Mouse (Mus musculus): ENCODE data around the gene Tlx2.

Tlx2 gene

DNA sequence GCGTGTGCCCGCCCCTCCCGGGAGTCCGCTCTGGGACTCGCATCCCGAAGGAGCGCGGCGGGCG, at the start of gene Tlx2:
Tlx2 (minus strand) TSS at position 47 of the 64 bp plus-strand sequence.
- DNase-seq (ENCODE audit: low read depth, low spot score) = no peak

DNA sequence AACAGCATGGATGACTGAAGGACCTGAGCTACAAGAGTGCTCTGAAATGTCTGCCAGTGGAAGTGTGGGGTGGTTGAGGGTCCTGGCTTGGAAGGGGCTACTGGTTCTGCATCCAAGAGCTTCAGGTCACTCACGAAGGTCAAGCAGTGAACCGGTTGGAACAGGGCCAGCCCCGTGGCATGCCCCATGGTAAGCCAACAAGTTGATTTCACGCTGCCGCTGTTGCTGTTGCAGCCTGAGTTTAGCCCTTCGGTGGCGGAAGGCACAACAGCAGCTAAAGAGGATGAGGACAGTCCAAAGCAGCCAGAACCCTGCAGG, 49.6 kb upstream of the Tlx2 start:
- DNase-seq (ENCODE audit: low read depth, low spot score) = no peak

DNA sequence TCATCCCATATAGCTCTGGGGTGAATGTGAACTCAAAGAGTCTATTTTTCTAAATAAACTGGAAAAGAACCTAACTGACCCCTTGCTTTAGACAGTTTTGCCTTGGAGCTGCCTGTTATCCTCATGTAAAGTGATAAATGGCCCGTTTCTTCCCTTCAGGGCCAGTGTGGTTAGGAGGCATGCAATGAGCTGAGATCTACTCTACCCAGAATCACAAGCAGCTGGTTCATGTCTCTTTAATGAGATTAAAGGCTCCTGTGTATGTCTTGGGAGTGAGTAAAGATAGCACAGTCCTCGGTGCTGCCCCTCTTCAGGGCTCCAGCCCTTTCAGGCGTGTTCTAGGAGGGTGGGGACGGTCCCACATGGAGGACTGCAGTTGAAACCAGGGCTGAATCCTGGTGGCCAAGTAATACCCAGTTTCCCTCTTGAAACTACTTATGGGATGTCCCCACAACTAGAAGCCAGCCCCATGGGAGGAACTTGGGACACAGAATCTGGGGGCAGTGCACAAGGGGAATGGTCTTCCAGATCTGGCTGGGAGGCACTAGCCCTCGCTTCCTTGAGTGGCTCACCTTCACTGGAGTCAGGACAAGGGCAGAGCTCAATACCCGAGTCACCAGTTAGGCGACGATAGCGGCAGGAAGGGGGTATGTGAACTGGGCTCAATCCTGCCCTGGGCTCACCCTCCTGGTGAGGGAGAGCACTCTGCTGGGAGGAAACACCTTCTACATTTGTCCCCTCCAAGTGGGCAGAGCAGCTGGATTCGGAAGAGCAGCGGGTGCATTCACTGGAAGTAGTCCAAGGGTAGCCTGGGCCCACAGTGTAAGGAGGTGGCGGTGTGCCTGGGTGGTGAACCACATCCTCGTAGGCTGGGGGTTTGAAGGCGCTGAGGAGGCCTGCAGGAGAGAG, 49.0 kb upstream of the Tlx2 start:
- DNase-seq (ENCODE audit: low read depth, low spot score) = no peak

DNA sequence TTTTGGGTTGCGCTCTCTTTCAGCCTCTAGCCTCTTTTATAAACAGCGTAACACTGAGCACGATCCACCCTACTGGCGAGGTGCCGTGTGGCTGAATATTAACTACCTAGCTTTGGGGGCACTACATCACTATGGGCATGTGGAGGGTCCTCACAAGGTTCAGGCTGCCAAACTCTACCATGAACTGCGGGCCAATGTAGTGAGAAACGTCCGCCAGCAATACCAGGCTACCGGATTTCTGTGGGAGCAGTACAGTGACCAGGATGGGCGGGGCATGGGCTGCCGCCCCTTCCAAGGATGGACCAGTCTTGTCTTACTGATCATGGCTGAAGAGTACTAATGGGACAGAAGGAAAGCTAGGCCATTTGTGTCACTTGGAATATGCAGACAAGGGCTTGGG, 48.3 kb upstream of the Tlx2 start:
- no peak for DNase-seq (ENCODE audit: low read depth, low spot score)

DNA sequence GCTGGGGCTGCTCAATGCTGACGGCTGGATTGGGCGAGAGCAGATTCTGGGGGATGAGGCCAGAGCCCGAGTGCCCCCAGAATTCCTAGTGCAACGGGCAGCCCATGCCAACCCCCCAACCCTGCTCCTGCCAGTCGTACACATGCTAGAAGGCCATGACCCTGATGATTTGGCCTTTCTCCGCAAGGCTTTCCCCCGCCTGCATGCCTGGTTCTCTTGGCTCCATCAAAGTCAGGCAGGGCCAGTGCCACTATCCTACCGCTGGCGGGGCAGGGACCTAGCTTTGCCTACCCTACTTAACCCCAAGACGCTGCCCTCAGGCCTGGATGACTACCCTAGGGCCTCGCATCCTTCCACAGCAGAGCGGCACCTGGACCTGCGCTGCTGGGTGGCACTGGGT, 47.5 kb upstream of the Tlx2 start:
- no peak for DNase-seq (ENCODE audit: low read depth, low spot score)

DNA sequence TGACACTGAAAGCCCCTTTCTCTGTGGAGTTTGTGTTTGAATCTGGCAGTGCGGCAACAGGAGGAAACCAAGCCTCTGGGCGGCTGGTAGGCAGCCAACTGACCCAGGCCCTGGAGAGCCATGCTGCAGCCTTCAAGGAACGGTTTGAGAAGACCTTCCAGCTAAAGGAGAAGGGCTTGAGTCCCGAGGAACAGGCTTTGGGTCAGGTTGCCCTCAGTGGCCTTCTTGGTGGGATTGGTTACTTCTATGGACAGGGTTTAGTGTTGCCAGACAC, 47.0 kb upstream of the Tlx2 start:
- DNase-seq (ENCODE audit: low read depth, low spot score) = no peak

DNA sequence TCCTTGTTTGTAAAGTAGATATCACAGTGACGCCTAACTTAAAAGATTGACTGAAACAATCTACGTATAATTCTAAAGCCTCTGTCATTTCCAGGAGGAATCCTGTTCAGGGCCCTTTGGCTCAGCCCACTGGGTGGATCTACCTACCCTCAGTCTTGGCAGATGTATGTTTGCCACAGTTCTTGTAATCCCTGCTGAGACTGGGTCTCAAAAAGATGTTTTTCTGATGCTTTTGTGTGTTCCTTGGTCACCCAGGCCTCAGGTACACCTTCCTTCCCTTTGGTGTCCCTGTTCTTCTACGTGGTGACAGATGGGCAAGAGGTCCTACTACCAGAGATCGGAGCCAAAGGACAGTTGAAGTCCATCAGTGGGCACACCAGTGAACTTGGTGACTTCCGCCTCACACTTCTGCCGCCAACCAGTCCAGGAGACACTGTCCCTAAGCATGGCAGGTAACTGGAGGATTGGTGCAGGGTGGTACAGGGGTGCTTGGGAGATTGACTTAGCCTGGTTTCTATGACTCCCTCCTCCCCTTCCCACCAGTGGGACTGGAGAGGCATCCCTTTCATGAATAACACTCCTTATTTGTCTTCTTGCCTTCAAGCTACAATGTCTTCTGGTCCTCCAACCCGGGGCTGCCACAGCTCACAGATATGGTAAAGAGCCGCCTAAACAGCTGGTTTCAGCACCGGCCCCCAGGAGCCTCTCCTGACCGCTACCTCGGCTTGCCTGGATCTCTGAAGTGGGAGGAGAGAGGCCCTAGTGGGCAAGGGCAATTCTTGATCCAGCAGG, 46.5 kb upstream of the Tlx2 start:
- DNase-seq (ENCODE audit: low read depth, low spot score) = no peak

DNA sequence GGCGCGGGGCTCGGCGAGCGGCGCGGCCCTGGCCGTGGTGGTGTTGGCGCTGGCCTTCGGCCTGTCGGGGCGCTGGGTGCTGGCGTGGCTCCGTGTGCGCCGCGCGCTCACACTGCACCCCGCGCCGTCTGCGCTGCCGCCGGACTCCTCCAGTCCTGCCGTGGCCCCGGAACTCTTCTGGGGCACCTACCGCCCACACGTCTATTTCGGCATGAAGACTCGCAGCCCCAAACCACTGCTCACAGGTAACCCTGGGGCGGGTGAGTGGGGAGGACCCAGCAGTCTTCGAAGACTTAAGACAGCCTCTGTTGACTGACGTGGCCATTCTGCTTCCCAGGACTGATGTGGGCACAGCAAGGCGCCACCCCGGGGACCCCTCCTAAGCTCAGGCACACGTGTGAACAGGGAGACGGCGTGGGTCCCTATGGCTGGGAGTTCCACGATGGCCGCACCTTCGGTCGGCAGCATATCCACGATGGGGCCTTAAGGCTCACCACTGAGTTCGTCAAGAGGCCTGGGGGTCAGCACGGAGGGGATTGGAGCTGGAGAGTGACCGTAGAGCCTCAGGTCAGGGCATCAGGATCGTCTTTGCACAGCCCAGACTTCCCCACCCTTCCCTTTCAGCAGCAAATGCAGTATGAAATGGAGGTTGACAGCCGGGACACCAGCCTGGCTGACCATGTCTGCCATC, 45.7 kb upstream of the Tlx2 start:
- no peak for DNase-seq (ENCODE audit: low read depth, low spot score)

DNA sequence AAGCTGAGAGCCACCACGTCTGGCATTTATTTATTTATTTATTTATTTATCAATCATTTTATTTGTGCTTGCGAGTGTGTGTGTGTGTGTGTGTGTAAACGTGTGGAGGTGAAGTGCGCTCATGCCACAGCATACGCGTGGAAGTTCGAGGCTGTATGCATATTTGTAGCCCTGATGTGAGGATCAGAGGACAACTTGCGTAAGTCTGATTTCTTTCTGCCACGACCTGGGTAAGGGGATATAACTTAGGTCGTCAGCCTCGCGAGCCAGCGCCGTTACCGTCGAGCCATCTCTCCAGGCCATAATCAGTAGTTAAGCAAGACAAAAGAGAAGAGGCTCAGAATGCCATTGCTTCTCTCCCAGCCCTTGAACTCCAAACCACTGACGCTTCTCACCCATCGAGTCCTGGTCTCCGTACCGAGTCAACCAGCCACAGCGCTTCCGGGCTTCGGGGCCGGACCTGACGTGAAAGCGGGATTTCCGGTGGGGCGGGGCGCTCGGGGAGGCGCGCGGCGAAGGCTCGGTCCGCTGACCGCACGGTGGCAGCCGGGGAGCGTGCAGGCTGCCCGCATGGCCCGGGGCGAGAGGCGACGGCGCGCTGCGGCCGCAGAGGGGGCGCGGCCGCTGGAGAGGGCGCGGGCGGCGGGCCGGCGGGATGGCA, 45.0 kb upstream of the Tlx2 start, which contains the start of gene Mogs:
Mogs (plus strand) TSS at position 486 of the 661 bp plus-strand sequence.
- peak; percentile 91 for DNase-seq (ENCODE audit: low read depth, low spot score)

DNA sequence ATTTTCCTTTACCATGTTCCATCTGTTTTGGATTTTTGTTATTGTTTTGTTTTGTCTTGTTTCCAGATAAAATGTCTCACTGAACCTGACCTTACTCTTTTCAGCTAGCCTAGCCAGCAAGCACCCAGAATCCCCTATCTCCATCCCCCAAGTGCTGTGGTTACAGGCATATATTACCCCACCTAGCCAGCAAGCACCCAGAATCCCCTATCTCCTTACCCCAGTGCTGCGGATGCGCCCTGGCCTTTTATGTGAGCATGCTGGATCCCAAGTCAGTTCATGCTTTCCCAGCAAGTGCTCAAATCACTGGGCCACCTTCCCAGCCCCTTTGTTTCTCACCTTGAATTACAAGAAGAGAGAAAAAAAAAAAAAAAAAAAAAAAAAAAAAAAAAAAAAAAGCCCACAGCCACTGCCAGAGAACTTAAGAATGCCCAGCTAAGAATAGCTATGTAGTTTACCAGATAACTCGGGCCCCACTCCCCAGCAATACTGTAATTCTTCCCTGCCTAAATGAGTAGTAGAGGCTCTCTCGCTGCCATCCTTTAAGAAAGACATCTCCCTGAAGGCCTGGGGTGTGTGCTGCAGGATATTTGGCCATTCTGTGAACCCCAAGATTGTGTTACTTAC, 41.5 kb upstream of the Tlx2 start:
- DNase-seq (ENCODE audit: low read depth, low spot score) = no peak

DNA sequence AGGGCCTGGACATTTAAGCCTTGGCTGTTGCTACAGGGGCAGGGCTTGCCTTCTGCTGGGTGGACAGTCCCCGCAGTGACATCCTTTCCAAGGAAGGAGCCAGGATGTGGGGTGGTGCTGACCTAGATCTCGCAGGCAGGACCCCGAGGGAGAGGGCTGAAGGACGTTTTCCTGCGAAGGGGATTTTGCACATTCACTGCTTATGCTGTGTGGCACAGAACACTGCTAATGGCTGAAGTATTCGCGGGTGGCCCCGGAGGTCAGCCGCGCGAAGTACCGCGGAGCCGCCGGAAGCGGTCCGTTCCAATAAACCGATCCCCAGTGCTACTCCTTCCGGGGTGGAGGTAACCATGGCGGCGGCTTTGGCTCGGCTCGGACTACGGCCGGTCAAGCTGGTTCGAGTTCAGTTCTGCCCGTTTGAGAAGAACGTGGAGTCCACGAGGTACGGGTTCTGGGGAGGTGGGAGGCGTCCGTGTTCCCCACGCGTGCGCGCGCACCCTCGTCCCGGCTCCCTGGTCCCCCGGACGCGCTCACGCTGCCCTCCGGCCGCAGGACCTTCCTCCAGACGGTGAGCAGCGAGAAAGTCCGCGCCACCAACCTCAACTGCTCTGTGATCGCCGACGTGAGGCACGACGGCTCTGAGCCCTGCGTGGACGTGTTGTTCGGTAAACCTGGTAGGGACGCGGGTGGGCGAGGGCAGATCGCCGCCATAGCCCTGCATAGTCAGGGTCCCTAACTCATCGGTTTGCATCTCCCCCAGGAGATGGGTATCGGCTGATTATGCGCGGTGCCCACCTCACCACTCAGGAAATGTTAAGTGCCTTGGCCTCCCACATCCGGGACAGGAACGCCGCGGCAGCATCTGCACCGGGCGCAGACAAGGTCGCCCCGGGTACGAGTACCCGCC, 38.9 kb upstream of the Tlx2 start, which contains the start of gene Mrpl53:
Mrpl53 (plus strand) TSS at position 279 of the 907 bp plus-strand sequence.
- peak; percentile 72 for DNase-seq (ENCODE audit: low read depth, low spot score)

DNA sequence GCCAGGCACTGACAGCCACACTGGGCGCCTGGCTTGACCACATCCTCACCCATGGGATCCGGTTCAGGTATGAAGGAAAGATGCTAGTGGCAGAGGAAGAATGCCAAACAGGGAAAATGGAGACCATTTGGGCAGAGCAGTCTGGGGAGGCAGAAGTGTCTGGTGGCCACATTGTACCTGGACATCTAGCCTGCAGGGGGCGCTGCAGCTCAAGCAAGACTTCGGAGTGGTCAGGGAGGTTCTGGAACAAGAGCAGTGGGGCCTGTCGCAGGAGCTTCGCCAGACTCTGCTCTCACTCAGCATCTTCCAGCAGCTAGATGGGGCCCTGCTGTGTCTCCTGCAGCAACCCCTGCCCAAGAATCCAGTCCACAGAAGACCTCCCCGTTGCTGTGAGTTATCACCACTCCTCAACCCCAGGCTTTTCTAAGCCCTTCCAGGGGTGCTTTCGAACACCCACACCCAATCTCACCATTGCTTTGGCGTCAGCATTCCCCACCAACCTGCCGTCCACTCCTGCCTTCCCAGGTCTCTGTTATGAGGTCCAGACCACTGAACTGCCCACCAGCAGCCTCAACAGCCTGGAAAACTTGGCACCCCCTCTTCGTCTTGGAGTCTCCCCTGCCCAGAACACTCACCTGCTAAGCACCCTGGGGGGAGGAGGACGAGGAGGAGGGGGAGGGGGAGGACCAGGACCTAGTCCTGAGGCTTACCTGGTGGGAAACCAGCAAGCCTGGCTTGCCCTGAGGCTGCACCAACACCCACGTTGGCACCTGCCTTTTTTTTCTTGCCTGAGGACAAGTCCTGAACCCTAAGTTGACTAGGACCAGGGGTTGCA, 37.7 kb upstream of the Tlx2 start:
- DNase-seq (ENCODE audit: low read depth, low spot score) = peak; percentile 86

DNA sequence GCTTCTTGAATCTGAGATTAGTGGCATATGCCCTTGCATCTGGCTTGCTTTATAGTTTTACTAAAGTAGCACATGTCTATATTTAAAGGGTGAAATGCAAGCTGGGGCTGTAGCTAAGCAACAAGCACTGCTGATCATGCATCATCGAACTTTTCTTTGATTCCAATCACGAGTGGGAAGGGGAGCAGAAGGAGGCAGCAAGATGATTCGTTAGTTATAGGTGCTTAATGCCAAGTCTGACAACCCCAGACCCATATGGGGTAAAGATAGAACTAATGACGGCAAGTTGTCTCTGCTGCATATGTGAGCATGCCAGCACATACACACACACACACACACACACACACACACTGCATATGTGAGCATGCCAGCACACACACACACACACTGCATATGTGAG, 34.1 kb upstream of the Tlx2 start:
- DNase-seq (ENCODE audit: low read depth, low spot score) = no peak

DNA sequence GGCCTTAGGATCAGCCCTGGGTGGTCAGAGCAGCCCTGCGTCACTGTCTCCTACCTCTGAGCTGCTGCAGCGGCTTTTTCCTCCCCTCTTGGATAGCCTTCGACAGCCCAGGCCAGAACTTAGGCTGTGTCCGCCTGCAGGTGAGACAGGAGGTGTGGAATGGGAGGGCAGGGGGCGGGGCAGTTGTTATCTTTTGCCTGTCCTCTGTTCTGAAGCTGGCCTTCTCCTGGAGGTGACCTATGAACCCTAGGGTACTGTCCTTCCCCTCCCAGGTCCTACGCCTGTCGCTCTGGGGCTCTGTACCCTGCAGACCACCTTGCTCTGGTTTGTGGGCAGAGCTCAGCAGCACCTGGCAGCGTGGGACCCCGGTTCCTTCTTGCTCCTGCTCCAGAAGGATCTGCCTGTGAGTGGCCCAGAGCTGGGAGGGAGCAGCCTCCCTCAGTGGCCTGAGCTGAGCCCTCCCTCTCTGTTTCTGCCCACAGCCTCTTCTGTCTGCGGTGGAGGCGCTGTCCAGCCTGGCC, 33.1 kb upstream of the Tlx2 start:
- DNase-seq (ENCODE audit: low read depth, low spot score) = no peak

DNA sequence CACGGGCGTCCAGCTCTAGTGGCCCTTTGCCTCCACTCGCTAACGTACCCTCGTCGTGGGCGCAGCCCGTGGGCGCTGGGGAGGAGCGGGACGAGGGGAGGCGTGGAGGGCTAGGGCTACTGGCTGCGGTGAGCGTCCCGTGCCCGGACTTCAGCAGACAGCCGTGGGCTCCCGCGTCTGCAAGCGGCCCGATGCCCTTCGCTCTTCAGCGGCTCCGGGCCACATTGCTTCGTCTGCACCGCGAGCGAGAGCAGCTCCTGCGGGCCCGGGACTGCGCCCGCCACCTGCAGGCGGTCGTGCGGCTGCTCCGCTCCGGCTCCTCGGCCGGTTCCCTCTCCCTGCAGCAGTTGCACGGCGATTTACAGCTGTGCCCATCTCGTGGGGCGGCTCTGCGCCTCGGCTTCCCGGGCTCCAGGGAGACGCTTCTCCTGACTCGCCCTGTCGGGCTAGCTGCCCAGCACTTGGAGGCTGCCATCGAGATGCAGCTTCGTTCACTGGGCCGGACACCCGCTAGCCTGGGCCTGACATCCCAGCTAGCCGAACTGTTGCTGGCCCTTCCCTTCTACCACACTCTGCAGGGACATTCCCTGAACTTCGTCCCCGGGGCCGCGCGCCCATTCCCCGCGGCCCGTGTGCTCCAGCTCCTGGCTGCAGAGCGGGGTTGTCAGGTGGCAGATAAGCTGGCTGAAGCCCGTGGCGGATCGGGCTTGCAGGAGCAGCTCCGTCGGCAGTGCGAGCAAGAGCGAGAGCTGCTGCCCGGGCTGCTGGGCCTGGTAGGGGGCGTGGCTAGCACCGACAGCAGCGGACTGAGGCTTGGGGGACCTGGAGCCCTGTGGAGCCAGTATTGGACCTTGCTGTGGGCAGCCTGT, 31.8 kb upstream of the Tlx2 start:
- peak; percentile 72 for DNase-seq (ENCODE audit: low read depth, low spot score)

DNA sequence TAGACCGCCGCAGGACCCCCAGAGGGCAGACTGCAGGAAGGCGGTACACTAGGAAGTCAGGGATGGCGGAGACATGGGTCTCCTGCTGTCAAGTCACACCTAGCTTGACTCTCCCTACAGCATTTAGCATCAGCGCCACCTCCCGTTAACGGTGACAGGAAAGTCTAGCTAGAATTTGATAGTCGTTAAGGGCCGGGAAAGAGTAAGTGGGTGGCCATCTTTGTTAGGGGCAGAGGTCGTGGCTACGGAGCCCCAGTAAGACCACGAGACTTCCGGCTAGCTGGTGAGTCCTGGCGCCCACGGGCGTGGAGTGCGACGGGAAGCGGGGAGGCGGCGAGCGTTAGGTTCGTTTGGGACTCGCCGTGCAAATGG, 31.2 kb upstream of the Tlx2 start, which contains the start of the genes Ccdc142 and Gm42688:
Ccdc142 (plus strand) TSS at position 286 of the 372 bp plus-strand sequence.
Gm42688 (plus strand) TSS at position 302 of the 372 bp plus-strand sequence.
- DNase-seq (ENCODE audit: low read depth, low spot score) = peak; percentile 73

DNA sequence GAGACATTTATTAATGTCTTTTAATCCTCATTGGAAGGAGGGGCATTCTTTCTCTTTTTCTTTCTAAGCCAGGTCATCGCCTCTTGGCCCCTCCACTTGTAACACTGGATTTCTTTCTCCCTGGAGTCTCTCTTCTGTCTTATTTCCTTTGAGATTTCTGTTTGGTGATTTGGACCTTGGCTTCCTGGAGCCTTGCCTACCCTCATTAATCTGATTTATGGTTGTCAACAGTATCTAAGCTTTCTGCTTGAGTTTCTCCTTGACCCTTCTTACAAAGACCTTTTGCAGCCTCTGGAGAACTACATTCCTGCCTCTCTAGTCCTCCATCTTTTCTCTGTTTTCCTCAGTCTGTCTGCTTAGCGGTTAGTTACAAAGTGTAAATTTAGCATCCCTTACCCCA, 28.3 kb upstream of the Tlx2 start:
- no peak for DNase-seq (ENCODE audit: low read depth, low spot score)

DNA sequence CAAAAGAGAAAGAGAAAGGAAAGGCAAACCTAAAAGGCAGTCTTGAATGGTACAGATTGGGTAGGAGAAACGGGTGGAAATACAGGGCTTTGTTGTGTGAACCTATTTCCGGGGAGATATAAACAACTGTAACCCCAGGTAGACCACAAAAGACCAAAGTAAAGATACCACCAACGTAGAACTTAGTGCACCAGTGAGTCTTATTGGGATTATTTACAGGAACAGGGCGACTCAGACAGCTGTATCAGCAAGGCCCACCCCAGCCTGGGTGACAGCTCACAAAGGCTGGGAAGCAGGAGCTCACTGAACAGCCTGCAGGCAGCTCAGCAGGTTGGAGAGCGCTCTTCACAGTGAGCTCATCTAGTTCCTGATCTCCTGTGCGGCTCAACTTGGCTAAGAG, 25.9 kb upstream of the Tlx2 start:
- DNase-seq (ENCODE audit: low read depth, low spot score) = no peak

All from mesoderm, embryonic 11.5 days (tissue).